Mouse (Mus musculus): ENCODE data around the gene Gpd1l.

- TF ChIP-seq EP300 (IDR thresholded peaks at IDR 0.05): no peak
- no peak for TF ChIP-seq CTCF (IDR thresholded peaks at IDR 0.05)
These were observed 1.2 kb downstream of the Gpd1l start for GRCm38 (mm10) chr9:114932607-114933006.
